Mouse (Mus musculus) bone marrow, adult 2 months (tissue): ENCODE measurements around the gene Pkib.

Source experiments
- CTCF ChIP-seq: fragments of 200-500 bp; IDR thresholded peaks from 2 replicates; pipeline ENCODE4 v1.5.1; 2011; ENCODE audit warnings: low read length, control low read depth; ENCODE audit not compliant: control insufficient read depth, insufficient read depth
- POLR2A ChIP-seq: fragments of 200-500 bp; IDR thresholded peaks from 2 replicates; pipeline ENCODE4 v1.6.1; 2011; ENCODE audit warnings: low read depth, mild to moderate bottlenecking, control low read depth, low read length, borderline replicate concordance; ENCODE audit not compliant: control insufficient read depth

DNA sequence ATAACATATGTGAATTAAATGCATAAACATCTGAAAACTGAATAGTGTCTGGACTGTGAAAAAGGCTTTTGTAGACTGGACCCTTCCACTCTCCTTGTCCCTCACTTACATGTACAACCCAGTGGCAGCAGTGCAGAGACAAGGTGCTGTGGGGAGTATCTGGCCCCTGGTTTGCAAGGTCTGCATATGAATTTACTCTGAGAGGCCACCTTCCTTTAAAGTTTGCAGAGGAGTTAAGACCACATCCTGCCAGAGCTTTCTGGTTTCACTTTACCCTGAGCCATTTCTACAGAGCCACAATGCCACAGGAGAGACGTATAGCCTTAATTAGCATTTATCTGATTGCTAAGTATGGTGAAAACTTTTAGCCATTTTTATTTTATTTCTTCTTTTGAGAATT, 121.6 kb downstream of the Pkib start:
- TF ChIP-seq CTCF: no peak
- no peak for TF ChIP-seq POLR2A
